Mouse (Mus musculus) spleen, adult 2 months (tissue): Measurements from ENCODE around the gene Amotl1. TPM values are rescaled to one million over a fixed set of nuclear protein-coding genes. Genes with fewer than 3 reads are reported as not detected.

Experiments used
- DNase-seq, 2 experiments: peaks; one replicate each; pipeline versions ENCODE4 v3.0.0 to v3.0.0-alpha.2; 2012 to 2021; ENCODE audit warnings: low spot score in 2 of 2, low read depth in 1 of 2
- H3K27ac ChIP-seq: fragments of 200-500 bp; 2 replicates; pipeline ENCODE4 v1.5.1; 2012; ENCODE audit warnings: low read length, inconsistent platforms; ENCODE audit not compliant: insufficient read depth
- H3K27me3 ChIP-seq: fragments of 200-500 bp; 2 replicates; pipeline ENCODE4 v1.6.1; 2012; ENCODE audit warnings: mild to moderate bottlenecking, moderate library complexity, low read length, inconsistent platforms; ENCODE audit not compliant: control insufficient read depth, insufficient read depth
- H3K36me3 ChIP-seq: fragments of 200-500 bp; 2 replicates; pipeline ENCODE4 v1.6.1; 2012; ENCODE audit warnings: mild to moderate bottlenecking, low read length, inconsistent platforms; ENCODE audit not compliant: control insufficient read depth, insufficient read depth
- H3K4me1 ChIP-seq: fragments of 200-500 bp; 2 replicates; pipeline ENCODE4 v1.6.1; 2011; ENCODE audit warnings: inconsistent platforms; ENCODE audit not compliant: control insufficient read depth, insufficient read depth, insufficient read length
- H3K4me3 ChIP-seq: fragments of 200-500 bp; 2 replicates; pipeline ENCODE4 v1.5.1; 2011; ENCODE audit warnings: mild to moderate bottlenecking, inconsistent platforms; ENCODE audit not compliant: insufficient read depth, insufficient read length; ENCODE audit errors: extremely low read depth
- CTCF ChIP-seq: fragments of 200-500 bp; IDR thresholded peaks from 2 replicates; pipeline ENCODE4 v1.5.1; 2011; ENCODE audit warnings: mild to moderate bottlenecking, inconsistent platforms; ENCODE audit not compliant: insufficient read depth, insufficient read length, insufficient replicate concordance; ENCODE audit errors: extremely low read depth
- POLR2A ChIP-seq: fragments of 200-500 bp; IDR thresholded peaks from 2 replicates; pipeline ENCODE4 v1.6.1; 2011; ENCODE audit warnings: low read depth, low read length, inconsistent platforms
- WGBS: fragments of 180-500 bp; shearing (Covaris S2); methylation state at CpG from one replicate; pipeline ENCODE4 v1.1.7; 2018; 5-methylcytosine and 5-hydroxymethylcytosine counted together
- polyA plus RNA-seq: library from polyadenylated mRNA; depleted of rRNA; stranded (reverse); fragments of >200 nt; gene quantifications from 2 replicates; pipeline ENCODE4 v1.2.3, GENCODE M21; 2012

Amotl1 gene
- polyA plus RNA-seq, 1 experiment = 6.7 TPM

GRCm38 (mm10) chr9:14632365-14633163 is 12.3 kb downstream of the Amotl1 start:
- Histone ChIP-seq H3K27me3 (no peaks in the 10 kb centered on the region), H3K4me1 (no peaks in the 10 kb centered on the region), H3K4me3 (no peak overlapping the region), H3K27ac (no peak overlapping the region), H3K36me3 (no peaks in the 10 kb centered on the region)
- TF ChIP-seq POLR2A = no peak
- TF ChIP-seq CTCF = no peak
- no peak for DNase-seq
- 71% methylated on average over 10 of the region's 10 CpGs for WGBS

GRCm38 (mm10) chr9:14631729-14632128 is 13.1 kb downstream of the Amotl1 start:
- Histone ChIP-seq H3K27me3 (no peaks in the 10 kb centered on the region), H3K4me3 (no peak overlapping the region), H3K36me3 (no peaks in the 10 kb centered on the region), H3K4me1 (no peaks in the 10 kb centered on the region), H3K27ac (no peak overlapping the region)
- 40% methylated on average over 5 of the region's 5 CpGs for WGBS
- DNase-seq = no peak
- TF ChIP-seq POLR2A (no peak), CTCF (no peak)

GRCm38 (mm10) chr9:14627525-14627924 is 17.3 kb downstream of the Amotl1 start:
- H3K27me3 ChIP-seq = no peaks in the 10 kb centered on the region
- no peak for DNase-seq
- 0 out of 2 replicates have a peak, but pooled peaks cover 2% of the 10 kb centered on the region for H3K4me1 ChIP-seq
- TF ChIP-seq CTCF = no peak
- no peak for TF ChIP-seq POLR2A
- H3K4me3 ChIP-seq = no peak overlapping the region
- 62% methylated on average over 2 of the region's 2 CpGs for WGBS
- no peaks in the 10 kb centered on the region for H3K36me3 ChIP-seq
- no peak overlapping the region for H3K27ac ChIP-seq

- H3K27me3 ChIP-seq = no peaks in the 10 kb centered on the region
- H3K27ac ChIP-seq = no peak overlapping the region
- H3K4me3 ChIP-seq = no peak overlapping the region
- WGBS = 83% methylated on average over 3 of the region's 3 CpGs
- DNase-seq = no peak
- H3K4me1 ChIP-seq = 0 out of 2 replicates have a peak, but pooled peaks cover 2% of the 10 kb centered on the region
- no peak for TF ChIP-seq POLR2A
- no peak for TF ChIP-seq CTCF
- no peaks in the 10 kb centered on the region for H3K36me3 ChIP-seq
Measured at GRCm38 (mm10) chr9:14625961-14626360, 18.9 kb downstream of the Amotl1 start.

- H3K27ac ChIP-seq = no peak overlapping the region
- WGBS = 2% methylated on average over 3 of the region's 3 CpGs
- no peaks in the 10 kb centered on the region for H3K36me3 ChIP-seq
- no peak for DNase-seq
- 0 out of 2 replicates have a peak, but pooled peaks cover 2% of the 10 kb centered on the region for H3K4me1 ChIP-seq
- TF ChIP-seq POLR2A (no peak), CTCF (no peak)
- no peak overlapping the region for H3K4me3 ChIP-seq
- no peaks in the 10 kb centered on the region for H3K27me3 ChIP-seq
Measured at GRCm38 (mm10) chr9:14625024-14625423, 19.8 kb downstream of the Amotl1 start.

- no peak for DNase-seq
- no peaks in the 10 kb centered on the region for H3K27me3 ChIP-seq
- 76% methylated on average over 4 of the region's 4 CpGs for WGBS
- H3K4me3 ChIP-seq = no peak overlapping the region
- H3K27ac ChIP-seq = no peak overlapping the region
- H3K4me1 ChIP-seq = 0 out of 2 replicates have a peak, but pooled peaks cover 2% of the 10 kb centered on the region
- no peak for TF ChIP-seq POLR2A
- no peak for TF ChIP-seq CTCF
- H3K36me3 ChIP-seq = no peaks in the 10 kb centered on the region
Measured at GRCm38 (mm10) chr9:14623928-14624327, 20.9 kb downstream of the Amotl1 start.

GRCm38 (mm10) chr9:14623250-14623649 is 21.6 kb downstream of the Amotl1 start:
- WGBS = 74% methylated on average over 5 of the region's 5 CpGs
- no peak for TF ChIP-seq CTCF
- no peak for TF ChIP-seq POLR2A
- H3K4me3 ChIP-seq = no peak overlapping the region
- 0 out of 2 replicates have a peak, but pooled peaks cover 2% of the 10 kb centered on the region for H3K4me1 ChIP-seq
- no peaks in the 10 kb centered on the region for H3K27me3 ChIP-seq
- H3K27ac ChIP-seq = no peak overlapping the region
- no peaks in the 10 kb centered on the region for H3K36me3 ChIP-seq
- no peak for DNase-seq
